Mouse (Mus musculus) gastrocnemius, adult 18-20 months (tissue): ENCODE measurements around the gene Smpd1. TPM values are rescaled to one million over a fixed set of nuclear protein-coding genes. Genes with fewer than 3 reads are reported as not detected.

Experiments
- DNase-seq: peaks from one replicate; pipeline ENCODE4 v3.0.0; 2021; ENCODE audit warnings: low spot score
- long read RNA-seq, 2 experiments: library from polyadenylated mRNA; stranded (forward); transcript quantifications; one replicate each; pipeline ENCODE4 v2.0.0; 2021
- total RNA-seq, 2 experiments: library from RNA; stranded (reverse); gene quantifications; 2 replicates each; pipeline ENCODE4 v1.2.3; 2021

The Smpd1 gene
- 10 to 100 TPM; 49.7 to 53.4 TPM for total RNA-seq
- long read RNA-seq, experiment 1, transcript Smpd1-201 (6 exons, 2,412 nt), result major isoform, 118 of 126 reads
- long read RNA-seq, experiment 1, partial matches to known transcripts, result 7 of 126 reads
- long read RNA-seq, experiment 1, other reads (novel, unspliced or antisense), result 1 of 126 reads
- long read RNA-seq, experiment 2, transcript Smpd1-201 (6 exons, 2,412 nt), result major isoform, 80 of 90 reads
- long read RNA-seq, experiment 2, partial matches to known transcripts, result 10 of 90 reads
- long read RNA-seq, experiment 2, other reads (novel, unspliced or antisense), result 0 of 90 reads

DNA sequence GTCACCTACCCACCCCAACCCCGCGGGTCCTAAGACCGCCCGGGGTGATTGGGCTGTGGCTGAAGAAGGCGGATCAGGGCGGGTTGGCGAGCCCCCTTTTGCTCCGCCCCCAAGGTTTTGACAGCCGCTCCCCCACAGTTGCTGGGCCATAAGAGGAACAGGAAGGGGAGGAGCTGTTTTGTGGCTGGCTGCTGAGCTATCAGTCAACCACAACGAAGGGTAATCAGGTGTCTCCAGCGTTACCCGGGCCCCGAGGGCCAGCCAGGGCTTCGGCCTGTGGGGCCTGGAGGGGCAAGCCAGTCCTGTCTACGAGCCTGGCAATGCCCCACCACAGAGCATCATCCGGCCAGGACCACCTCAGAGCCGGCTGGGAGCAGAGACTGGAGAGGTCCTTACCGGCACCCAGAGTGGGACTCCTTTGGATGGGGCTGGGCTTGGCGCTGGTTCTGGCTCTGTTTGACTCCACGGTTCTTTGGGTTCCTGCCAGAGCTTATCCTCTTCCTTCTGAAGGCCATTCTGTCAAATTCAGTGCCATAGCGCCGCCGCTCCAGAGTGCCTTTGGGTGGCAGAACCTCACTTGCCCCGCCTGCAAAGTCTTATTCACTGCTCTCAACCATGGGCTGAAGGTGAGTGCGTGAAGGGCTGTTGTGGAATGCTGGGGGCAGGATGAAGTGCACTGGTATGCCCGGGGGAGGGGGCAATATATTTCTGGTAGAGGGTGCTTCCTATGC is at the start of gene Smpd1:
Smpd1 (plus strand) TSS at position 149 of the 731 bp plus-strand sequence.
- DNase-seq, result peak; percentile 93

DNA sequence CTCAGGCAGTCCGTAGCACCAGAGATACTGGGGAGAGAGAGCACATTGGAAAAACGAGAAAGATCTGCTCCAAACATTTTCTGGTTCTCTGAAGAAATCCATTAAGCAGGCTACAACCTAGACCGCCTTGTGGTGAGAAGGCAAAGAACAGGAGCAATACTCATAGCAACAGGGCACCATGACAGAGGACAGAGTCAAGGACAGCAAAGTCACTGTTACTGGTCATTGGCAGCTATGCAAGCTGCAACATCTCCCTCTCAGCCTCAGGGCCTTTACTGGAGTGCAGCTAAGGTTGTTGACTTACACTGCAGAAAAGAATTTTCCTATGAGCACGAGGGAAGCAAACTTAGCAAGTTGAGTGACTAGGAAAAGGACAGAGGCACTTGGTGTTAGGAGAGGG is 46.9 kb upstream of the Smpd1 start:
- DNase-seq, result no peak

DNA sequence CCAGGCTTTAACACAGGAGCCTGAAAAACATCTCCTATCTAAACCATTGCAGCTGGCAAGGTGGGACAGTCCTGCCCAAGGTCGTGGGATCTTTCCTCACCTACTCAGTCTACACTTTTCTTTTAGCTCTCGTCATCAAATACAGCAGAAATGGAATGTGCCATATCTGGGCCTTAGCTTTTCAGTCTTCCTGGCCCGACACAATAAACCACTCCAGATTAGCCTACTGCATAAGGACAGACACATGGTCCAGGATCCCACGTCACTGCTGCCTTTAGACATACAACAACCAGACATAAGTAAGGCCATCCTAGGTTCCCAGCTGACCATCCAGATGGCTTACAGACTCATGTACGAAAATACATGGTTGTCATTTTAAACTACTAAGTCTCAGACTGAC is 44.0 kb upstream of the Smpd1 start:
- DNase-seq, result no peak

DNA sequence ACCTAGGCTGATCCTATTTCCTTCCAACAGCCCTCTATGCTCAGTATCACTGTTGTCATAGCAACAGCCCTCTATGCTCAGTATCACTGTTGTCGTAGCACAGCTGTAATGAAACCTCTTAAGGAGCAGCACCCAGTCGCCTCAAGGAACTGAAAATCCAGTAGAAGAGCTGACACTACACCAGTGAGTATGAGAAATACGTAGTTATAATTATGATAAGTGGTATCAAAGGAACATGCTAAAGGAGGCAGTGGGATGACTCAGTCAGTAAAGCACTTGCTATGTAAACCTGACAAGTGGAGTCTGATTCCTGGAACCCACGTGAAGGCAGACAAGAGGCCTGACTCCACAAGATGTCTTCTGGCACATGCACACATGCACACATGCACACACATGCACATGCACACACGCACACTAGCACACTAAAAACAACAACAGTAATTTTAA is 40.3 kb upstream of the Smpd1 start:
- no peak for DNase-seq

DNA sequence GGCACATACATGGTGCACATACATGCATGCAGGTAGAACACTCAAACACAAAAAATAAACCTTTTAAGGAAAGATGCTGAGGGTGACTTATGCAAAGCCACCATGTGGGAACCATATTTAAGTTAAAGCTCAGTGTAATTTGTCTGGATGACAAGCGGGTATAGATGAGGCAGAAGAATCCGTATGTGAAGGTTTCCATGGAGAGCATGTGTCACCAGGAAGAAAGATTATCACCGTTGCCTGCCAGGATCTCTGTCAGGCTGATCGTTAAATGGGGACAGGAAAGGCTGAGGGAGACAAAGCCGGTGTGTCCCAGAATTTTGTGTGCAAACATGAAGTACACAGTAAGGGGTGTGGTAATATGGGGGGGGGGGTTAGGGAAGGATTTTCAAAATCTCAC is 39.6 kb upstream of the Smpd1 start:
- no peak for DNase-seq

DNA sequence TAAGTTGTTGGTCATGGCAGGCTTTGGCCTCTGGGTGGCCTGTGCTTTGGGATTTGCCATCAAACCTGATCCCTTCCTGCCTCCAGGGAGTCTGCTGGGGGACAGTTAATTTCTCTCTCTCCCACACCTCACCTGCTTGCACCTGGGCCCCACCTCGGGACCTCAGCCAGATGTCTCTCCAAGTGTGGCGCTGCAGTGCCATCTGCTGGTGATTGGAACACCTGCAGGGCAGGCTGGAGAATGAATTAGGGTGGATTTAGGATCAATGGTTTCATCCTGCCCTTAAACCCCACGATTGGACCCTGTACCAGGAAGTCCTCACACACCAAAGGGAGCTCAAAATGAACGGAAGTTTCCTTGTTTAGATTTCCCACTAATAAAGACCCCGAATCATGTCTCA is 39.0 kb upstream of the Smpd1 start:
- DNase-seq, result peak; percentile 43

DNA sequence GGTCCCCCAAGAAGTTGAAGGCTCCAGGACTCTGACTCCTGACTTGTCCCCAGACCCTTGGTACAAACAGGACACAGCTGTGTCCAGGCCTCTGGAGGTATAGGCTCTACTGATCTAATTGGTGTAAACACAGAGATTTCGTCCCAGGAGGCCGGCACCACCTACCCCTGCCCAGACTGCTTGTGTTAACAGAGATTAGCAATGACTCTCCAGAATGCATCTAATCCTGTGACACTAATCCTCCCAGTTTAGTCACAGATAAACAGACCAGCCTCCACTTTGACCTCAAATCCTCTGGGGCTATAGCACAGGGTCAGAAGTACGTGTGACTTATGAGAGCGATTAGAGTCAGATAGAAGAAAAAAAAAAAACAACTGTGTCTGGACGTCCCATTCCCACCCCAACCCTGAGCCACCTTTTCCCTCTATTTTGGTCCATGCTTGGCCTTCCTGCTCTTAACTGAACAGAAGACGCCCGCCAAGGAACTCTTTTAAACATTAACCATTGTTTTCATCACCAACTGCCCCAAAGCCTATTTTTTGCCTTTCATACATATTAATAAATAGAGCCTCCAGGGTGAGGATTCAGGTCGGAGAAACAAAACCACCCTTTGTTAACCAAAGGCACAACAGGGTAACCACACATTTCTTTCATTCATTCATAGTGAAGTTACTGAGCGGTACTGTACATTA is 37.3 kb upstream of the Smpd1 start:
- no peak for DNase-seq

DNA sequence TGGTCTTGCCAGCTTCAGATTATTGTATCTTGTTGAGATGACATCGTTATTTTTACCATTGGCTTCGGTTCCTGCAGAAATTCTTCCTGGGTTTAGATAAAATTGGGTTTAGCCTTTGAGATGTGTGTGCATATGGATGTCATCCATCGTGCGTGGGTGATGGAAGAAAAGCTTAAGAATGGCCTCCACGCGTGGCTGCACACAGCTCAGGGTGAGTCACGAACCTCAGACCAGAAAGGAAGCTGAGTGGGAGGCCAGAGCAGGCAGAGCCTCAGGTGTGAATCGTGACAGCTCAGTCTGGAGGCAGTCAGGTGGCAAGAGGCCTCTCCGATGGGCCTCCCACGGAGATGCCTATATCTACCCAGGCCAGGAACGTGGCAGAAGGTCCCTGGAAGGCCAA is 34.8 kb upstream of the Smpd1 start:
- no peak for DNase-seq

DNA sequence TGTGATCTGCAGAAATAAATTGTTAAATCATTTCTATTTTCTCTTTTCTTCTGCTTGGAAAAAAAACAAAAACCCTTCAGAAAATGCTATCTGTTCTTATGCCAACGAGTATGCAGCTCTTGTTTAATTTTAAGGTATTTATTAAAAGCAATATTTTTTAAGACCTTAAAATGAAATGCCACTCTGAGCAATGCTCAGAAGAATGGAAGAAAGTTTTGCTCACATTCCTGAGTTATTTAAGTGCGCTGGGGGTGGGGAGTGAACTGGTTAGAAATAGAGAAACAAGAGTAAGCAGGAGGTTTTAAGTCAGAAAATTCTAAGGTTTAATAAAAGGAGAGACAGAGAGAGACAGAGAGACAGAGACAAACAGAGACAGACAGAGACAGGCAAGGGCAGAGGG is 34.4 kb upstream of the Smpd1 start:
- DNase-seq, result no peak

DNA sequence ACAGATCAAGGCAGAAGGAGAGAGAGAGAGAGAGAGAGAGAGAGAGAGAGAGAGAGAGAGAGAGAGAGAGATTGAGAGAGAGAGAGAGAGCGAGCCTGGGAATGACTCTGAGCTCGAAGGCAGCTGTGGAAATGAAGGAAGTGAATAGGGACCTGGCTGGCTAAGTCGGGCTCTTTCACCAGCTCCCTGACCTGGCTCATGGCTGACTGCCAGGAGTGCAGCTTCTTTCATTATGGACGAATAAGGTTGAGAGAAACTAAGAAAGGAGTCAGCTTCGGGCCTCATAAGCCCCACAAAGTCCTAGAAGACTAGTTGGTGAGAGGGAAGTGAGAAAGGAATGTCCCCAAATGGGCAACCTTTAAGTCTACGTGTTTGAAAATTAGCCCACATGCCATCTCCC is 34.0 kb upstream of the Smpd1 start:
- DNase-seq, result no peak

DNA sequence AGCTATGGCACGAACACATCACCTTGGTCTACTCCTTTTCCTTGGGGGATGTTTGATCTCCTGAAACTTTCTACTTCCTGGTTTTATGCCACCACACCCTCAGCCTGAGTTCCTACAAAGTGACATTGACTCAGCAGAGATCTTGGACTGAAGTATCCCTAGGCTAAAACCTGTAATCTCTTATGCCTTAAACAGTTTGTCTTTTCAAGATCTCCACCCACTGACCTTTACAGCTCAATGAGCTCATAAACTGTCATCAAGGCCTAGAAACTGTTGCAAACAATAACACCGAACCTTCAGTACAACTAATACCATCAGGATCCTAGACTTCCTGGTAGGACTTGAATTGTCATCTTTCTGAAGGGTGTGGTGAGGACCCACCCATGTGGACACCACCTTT is 29.9 kb upstream of the Smpd1 start:
- no peak for DNase-seq

DNA sequence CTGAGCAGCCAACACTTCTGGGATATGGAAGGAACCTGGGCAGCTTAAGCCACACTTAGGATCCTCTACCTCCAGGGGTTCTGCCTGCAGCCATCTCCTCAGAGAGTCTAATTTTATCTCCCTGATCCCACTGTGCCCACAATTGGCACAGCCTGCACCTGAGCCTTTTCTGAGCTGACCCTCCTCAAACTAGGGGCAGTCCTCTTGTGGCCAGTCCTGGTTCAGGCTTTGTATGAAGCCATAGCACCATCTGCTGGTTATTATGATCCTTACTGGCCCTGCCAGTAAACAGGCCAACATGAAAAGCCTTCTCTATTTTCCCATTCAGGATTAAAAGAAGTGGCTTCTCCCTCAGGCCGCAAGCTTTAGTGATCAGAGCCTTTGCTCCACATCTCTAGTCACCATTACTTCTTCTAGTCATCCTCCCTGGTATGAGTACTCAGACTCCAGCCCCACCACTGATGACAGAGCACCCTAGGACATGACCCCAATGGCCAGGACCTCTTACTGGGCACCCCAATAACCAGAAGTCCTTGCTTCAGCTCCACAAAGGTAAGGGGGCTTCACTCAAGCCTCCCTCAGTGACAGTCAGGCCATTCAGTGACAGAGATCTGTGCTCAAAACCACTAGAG is 26.7 kb upstream of the Smpd1 start:
- peak; percentile 14 for DNase-seq

DNA sequence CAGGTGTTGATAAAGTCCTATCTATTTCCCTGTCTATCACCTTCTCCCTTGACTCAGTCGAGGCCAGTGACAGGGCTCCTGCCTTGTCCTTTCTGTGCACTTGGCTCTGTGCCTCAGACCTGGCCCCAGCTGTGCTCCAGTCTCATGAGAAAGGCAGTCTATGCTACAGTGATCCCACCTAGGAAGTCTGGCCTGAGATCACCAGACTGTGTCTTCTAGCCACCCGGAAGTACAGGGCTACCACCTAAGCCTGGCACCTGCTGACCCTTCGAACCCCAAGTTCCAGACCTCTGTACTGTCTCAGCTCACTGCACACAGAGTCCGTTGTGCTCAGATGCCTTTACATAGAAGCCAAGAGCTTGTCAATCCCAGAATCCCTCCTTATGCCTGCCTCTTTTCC is 26.1 kb upstream of the Smpd1 start:
- no peak for DNase-seq

DNA sequence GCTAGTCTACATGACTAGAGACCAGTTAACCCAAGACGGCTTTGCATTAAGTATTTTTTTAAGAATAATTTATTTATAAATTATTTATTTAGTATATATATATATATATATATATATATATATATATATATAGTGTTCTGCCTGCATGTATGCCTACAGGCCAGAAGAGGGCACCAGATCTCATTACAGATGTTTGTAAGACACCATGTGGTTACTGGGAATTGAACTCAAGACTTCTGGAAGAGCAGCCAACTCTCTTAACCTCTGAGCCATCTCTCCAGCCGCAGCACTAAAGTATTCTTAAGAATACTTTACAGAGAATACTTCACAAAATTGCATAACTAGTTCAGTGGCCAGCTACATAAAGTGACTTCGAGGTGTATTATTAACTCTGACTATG is 20.0 kb upstream of the Smpd1 start:
- DNase-seq, result no peak

DNA sequence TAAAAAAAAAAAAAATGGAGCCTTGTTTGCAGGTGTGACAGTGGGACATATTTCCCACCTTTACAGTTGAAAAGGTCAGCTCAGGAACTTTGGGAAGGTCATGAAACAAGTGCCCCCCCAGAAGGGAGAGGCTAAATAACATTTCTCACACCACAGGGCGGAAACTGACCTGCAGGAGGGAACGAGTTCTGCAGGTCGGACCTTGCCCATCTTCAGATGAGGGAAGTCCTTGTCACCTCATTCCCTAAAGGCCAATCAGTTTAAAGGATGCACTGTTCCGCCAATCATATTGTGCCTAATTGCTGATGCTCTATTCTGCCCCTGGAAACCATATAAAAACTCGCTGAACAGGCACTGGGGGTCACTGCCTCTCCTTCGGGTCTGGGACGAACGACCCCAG is 8.2 kb upstream of the Smpd1 start:
- DNase-seq, result no peak

DNA sequence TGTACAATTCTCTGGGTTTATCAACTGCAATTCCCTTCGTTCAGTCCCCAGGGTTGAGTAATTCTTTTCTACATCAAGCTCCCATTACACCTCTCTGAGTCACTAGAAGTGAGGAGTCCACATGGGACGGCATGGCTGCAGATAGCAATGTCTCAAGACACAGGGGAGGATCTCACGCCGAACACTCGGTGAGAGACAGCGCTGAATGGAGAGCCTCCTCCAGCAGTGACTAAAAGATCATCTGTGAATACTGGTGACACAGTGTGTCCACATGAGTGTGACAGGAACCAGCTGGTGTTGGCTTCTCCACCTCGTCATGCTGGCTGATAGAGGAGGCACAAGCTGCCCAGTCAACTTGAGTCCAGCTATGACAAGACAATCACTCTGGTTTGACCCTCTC is 6.2 kb upstream of the Smpd1 start:
- DNase-seq, result no peak

DNA sequence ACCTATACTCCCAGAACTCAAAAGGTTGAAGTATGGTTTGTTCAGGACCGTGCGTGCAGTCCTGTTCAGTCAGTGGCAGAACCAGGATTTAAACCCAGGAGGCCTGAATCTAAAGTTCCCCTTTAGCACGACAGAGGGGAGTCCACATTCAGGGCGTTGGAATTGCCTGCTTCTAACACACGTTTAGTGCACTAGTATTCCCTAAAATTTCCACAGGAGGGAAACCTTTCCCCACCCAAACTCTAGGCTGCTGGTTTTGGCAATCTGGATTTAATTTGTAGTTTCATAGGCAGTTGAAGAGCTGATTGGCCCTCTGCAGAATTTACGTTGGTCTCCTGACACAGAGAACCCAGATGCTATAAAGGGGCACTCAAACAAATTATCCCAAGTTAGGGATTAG is 5.1 kb upstream of the Smpd1 start:
- DNase-seq, result no peak

DNA sequence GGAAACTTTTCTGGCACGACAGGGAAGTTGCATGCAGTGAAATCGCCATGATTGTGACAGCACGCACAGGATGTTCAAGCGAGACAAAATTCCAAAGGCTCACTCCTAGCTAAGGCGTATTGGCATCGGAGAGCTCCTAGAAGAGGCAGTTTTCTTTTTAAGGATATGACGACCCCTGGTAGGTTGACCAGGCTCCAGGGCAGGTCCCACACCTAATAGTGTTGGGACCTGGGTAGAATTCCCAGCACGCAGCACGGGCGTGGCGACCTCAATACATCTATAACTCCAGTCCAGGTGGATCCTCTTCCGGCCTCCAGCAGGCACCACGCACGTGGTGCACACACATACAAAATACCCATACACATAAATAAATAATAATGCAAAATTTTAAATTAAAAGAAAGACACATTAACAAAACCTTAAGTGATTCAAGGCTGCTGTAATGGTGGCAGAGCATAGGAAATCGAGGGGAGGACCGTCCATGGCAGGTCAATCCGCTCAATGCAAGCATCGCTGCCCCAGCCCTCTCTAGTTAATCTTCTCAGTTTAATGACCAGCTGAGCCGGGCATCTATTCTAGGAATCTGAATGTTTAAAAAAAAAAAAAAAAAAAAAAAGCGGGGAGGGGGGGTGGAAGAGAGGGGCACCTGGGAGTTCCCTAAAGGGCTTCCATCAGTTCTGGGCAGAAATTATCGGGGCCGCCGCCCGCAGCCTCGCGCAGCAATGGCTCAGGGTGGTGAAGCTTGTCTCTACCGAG is 526 bp upstream of the Smpd1 start:
- DNase-seq, result no peak

DNA sequence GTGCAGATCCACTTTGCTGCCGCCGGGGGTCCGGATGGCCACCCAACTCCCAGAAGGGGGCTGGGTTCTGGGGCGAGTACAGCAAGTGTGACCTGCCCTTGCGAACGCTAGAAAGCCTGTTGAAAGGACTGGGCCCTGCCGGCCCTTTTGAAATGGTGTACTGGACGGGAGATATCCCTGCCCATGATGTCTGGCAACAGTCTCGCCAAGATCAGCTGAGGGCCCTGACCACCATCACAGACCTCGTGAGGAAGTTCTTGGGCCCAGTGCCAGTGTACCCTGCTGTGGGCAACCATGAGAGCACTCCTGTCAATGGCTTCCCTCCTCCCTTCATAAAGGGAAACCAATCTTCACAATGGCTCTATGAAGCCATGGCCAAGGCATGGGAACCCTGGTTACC is 1.4 kb downstream of the Smpd1 start:
- DNase-seq, result no peak

DNA sequence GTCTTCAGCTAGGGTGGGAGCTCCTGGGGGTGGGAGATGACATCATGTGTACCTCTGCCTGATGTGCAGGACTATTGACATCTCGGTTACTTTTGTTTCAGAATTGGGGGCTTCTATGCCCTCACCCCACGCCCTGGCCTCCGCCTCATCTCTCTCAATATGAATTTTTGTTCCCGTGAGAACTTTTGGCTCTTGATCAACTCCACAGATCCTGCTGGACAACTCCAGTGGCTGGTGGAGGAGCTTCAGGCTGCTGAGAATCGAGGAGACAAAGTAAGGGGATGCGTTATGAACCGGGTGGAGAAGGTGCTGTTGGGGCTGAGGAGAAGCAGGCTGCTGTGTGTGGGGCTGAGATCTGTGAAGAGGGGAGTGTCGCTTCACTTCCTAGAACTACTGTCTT is 2.2 kb downstream of the Smpd1 start:
- no peak for DNase-seq

DNA sequence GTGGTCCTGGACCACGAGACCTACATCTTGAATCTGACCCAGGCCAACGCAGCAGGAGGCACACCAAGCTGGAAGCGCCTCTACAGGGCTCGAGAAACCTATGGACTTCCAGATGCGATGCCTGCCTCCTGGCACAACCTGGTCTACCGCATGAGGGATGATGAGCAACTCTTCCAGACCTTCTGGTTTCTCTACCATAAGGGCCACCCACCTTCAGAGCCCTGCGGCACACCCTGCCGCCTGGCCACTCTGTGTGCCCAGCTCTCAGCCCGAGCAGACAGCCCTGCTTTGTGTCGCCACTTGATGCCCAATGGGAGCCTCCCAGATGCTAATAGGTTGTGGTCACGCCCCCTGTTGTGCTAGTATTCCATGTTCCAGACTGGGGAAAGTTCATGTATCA is 3.5 kb downstream of the Smpd1 start:
- DNase-seq, result no peak

DNA sequence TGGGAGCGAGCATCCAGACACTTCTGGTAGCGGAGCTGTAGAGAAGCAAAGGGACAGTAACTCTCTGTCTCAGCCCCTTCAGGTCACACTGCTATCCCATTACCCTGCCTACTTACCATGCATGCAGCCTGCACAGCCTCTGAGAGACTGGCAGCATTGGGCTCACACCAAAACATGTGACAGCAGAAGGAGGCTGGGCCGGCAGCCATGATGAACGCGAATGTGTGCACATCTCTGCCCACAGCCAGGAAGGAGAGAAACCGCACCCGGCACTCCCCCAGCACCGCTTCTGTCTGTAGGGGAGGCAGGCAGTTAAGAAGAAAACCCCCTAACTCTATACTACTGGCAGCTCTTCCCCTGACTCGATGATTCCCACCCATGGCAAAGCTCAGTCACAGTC is 4.9 kb downstream of the Smpd1 start:
- DNase-seq, result no peak
